Mouse (Mus musculus) 416B (cell line): ENCODE data around the gene Kif21a.

ENCODE experiments used
- DNase-seq: peaks from one replicate; pipeline ENCODE4 v3.0.0; 2011; ENCODE audit warnings: low read depth

The Kif21a gene

GRCm38 (mm10) chr15:91018161-91018860, 31.4 kb downstream of the Kif21a start:
- no peak for DNase-seq

GRCm38 (mm10) chr15:91017261-91018160, 32.2 kb downstream of the Kif21a start:
- DNase-seq: no peak

- DNase-seq: no peak
Observed at GRCm38 (mm10) chr15:91016366-91016765, 33.4 kb downstream of the Kif21a start.

GRCm38 (mm10) chr15:91012793-91013580, 36.8 kb downstream of the Kif21a start:
- no peak for DNase-seq

- no peak for DNase-seq
Observed at GRCm38 (mm10) chr15:91010218-91010617, 39.5 kb downstream of the Kif21a start.

- no peak for DNase-seq
Observed at GRCm38 (mm10) chr15:91007123-91007830, 42.5 kb downstream of the Kif21a start.

- no peak for DNase-seq
Observed at GRCm38 (mm10) chr15:91004726-91005125, 45.0 kb downstream of the Kif21a start.

GRCm38 (mm10) chr15:91001037-91001616, 48.6 kb downstream of the Kif21a start:
- no peak for DNase-seq

- no peak for DNase-seq
Observed at GRCm38 (mm10) chr15:91000280-91001036, 49.3 kb downstream of the Kif21a start.

GRCm38 (mm10) chr15:90992871-90993270, 56.9 kb downstream of the Kif21a start:
- DNase-seq: no peak

GRCm38 (mm10) chr15:90992388-90992787, 57.4 kb downstream of the Kif21a start:
- no peak for DNase-seq

- no peak for DNase-seq
Observed at GRCm38 (mm10) chr15:90991843-90992242, 57.9 kb downstream of the Kif21a start.

- no peak for DNase-seq
Observed at GRCm38 (mm10) chr15:90987714-90988250, 62.0 kb downstream of the Kif21a start.

GRCm38 (mm10) chr15:90975914-90976313, 73.8 kb downstream of the Kif21a start:
- DNase-seq: no peak

GRCm38 (mm10) chr15:90971914-90972767, 77.6 kb downstream of the Kif21a start:
- no peak for DNase-seq

- DNase-seq: no peak
Observed at GRCm38 (mm10) chr15:90963320-90963719, 86.4 kb downstream of the Kif21a start.

- DNase-seq: no peak
Observed at GRCm38 (mm10) chr15:90962548-90962947, 87.2 kb downstream of the Kif21a start.

- DNase-seq: no peak
Observed at GRCm38 (mm10) chr15:90960831-90961554, 88.8 kb downstream of the Kif21a start.

GRCm38 (mm10) chr15:90951383-90951782, 98.4 kb downstream of the Kif21a start:
- DNase-seq: no peak
